Mouse (Mus musculus): ENCODE results near the gene Ssbp4. TPM values are rescaled to one million over a fixed set of nuclear protein-coding genes. Genes with fewer than 3 reads are reported as not detected.

Gene Ssbp4
- total and polyA plus RNA-seq, 2 experiments from 2014 or later = 57.3 to 107 TPM

GRCm38 (mm10) chr8:70654121-70654520 is 45.4 kb upstream of the Ssbp4 start:
- 73% methylated on average over 1 of the region's 1 CpGs for WGBS
- Histone ChIP-seq H3K27ac (ENCODE audit: low read depth) (no peak overlapping the region), H3K4me1 (ENCODE audit: control insufficient read depth, insufficient read depth) (peaks cover 27% of the 10 kb centered on the region), H3K9me3 (replicated peaks; ENCODE audit: control insufficient read depth, low read length) (no peaks in the 10 kb centered on the region), H3K4me3 (ENCODE audit: low read depth, low read length) (no peak overlapping the region), H3K36me3 (replicated peaks; ENCODE audit: control insufficient read depth, insufficient read depth, low read length) (peaks cover 67% of the 10 kb centered on the region), H3K9ac (replicated peaks; ENCODE audit: low read depth, low read length) (no peak overlapping the region), H3K27me3 (ENCODE audit: control insufficient read depth, insufficient read depth, low read length) (no peaks in the 10 kb centered on the region), H3K4me2 (ENCODE audit: low read depth, low read length) (no peak overlapping the region)
- no peak for ATAC-seq (ENCODE audit: insufficient read depth, low read depth)
- no peak for TF ChIP-seq CTCF (IDR thresholded peaks at IDR 0.05; ENCODE audit: low read depth)
- no peak for DNase-seq (ENCODE audit: low spot score)

GRCm38 (mm10) chr8:70653226-70653625 is 44.6 kb upstream of the Ssbp4 start:
- no peak overlapping the region for H3K4me2 ChIP-seq (ENCODE audit: low read depth, low read length)
- H3K27me3 ChIP-seq (ENCODE audit: control insufficient read depth, insufficient read depth, low read length) = no peaks in the 10 kb centered on the region
- peak; percentile 76 for TF ChIP-seq CTCF (IDR thresholded peaks at IDR 0.05; ENCODE audit: low read depth)
- TF ChIP-seq EP300 (IDR thresholded peaks at IDR 0.05; ENCODE audit: low read depth) = no peak
- no peak overlapping the region for H3K4me3 ChIP-seq (ENCODE audit: low read depth, low read length)
- ATAC-seq (ENCODE audit: insufficient read depth, low read depth) (no peak), DNase-seq (ENCODE audit: low spot score) (peak; percentile 12)
- H3K4me1 ChIP-seq (ENCODE audit: control insufficient read depth, insufficient read depth) = peaks cover 27% of the 10 kb centered on the region
- no peaks in the 10 kb centered on the region for H3K9me3 ChIP-seq (replicated peaks; ENCODE audit: control insufficient read depth, low read length)
- no peak overlapping the region for H3K27ac ChIP-seq (ENCODE audit: low read depth)
- 57% methylated on average over 2 of the region's 2 CpGs for WGBS
- no peak overlapping the region for H3K9ac ChIP-seq (replicated peaks; ENCODE audit: low read depth, low read length)
- H3K36me3 ChIP-seq (replicated peaks; ENCODE audit: control insufficient read depth, insufficient read depth, low read length) = peaks cover 67% of the 10 kb centered on the region

- H3K27me3 ChIP-seq (ENCODE audit: control insufficient read depth, insufficient read depth, low read length) = no peaks in the 10 kb centered on the region
- no peak overlapping the region for H3K9ac ChIP-seq (replicated peaks; ENCODE audit: low read depth, low read length)
- H3K4me2 ChIP-seq (ENCODE audit: low read depth, low read length) = no peak overlapping the region
- H3K9me3 ChIP-seq (replicated peaks; ENCODE audit: control insufficient read depth, low read length) = no peaks in the 10 kb centered on the region
- TF ChIP-seq CTCF (IDR thresholded peaks at IDR 0.05; ENCODE audit: low read depth) (no peak), EP300 (IDR thresholded peaks at IDR 0.05; ENCODE audit: low read depth) (no peak)
- peaks cover 46% of the 10 kb centered on the region for H3K4me1 ChIP-seq (ENCODE audit: control insufficient read depth, insufficient read depth)
- DNase-seq (ENCODE audit: low spot score) = no peak
- H3K27ac ChIP-seq (ENCODE audit: low read depth) = no peak overlapping the region
- ATAC-seq (ENCODE audit: insufficient read depth, low read depth) = no peak
- H3K36me3 ChIP-seq (replicated peaks; ENCODE audit: control insufficient read depth, insufficient read depth, low read length) = peaks cover 46% of the 10 kb centered on the region
- no peak overlapping the region for H3K4me3 ChIP-seq (ENCODE audit: low read depth, low read length)
- 89% methylated on average over 17 of the region's 17 CpGs for whole genome bisulfite sequencing
These were observed 41.7 kb upstream of the Ssbp4 start for GRCm38 (mm10) chr8:70650351-70650750.

GRCm38 (mm10) chr8:70649324-70649723 is 40.7 kb upstream of the Ssbp4 start:
- ATAC-seq (ENCODE audit: insufficient read depth, low read depth) (peak; percentile 91), DNase-seq (ENCODE audit: low spot score) (peak; percentile 97)
- Histone ChIP-seq H3K27me3 (ENCODE audit: control insufficient read depth, insufficient read depth, low read length) (no peaks in the 10 kb centered on the region), H3K9me3 (replicated peaks; ENCODE audit: control insufficient read depth, low read length) (no peaks in the 10 kb centered on the region), H3K36me3 (replicated peaks; ENCODE audit: control insufficient read depth, insufficient read depth, low read length) (peaks cover 36% of the 10 kb centered on the region), H3K4me1 (ENCODE audit: control insufficient read depth, insufficient read depth) (peaks cover 48% of the 10 kb centered on the region), H3K4me2 (ENCODE audit: low read depth, low read length) (no peak overlapping the region), H3K4me3 (ENCODE audit: low read depth, low read length) (no peak overlapping the region), H3K9ac (replicated peaks; ENCODE audit: low read depth, low read length) (no peak overlapping the region), H3K27ac (ENCODE audit: low read depth) (peak overlapping the region; percentile 85)
- WGBS = 7% methylated on average over 4 of the region's 4 CpGs
- TF ChIP-seq CTCF (IDR thresholded peaks at IDR 0.05; ENCODE audit: low read depth) = 0 out of 2 replicates have a peak, but pooled peaks have one; percentile 0
- TF ChIP-seq EP300 (IDR thresholded peaks at IDR 0.05; ENCODE audit: low read depth) = peak; percentile 93

GRCm38 (mm10) chr8:70648921-70649320 is 40.2 kb upstream of the Ssbp4 start:
- H3K4me2 ChIP-seq (ENCODE audit: low read depth, low read length) = no peak overlapping the region
- peak; percentile 22 for ATAC-seq (ENCODE audit: insufficient read depth, low read depth)
- H3K36me3 ChIP-seq (replicated peaks; ENCODE audit: control insufficient read depth, insufficient read depth, low read length) = peaks cover 33% of the 10 kb centered on the region
- peak overlapping the region; percentile 85 for H3K27ac ChIP-seq (ENCODE audit: low read depth)
- peaks cover 48% of the 10 kb centered on the region for H3K4me1 ChIP-seq (ENCODE audit: control insufficient read depth, insufficient read depth)
- H3K27me3 ChIP-seq (ENCODE audit: control insufficient read depth, insufficient read depth, low read length) = no peaks in the 10 kb centered on the region
- no peak overlapping the region for H3K9ac ChIP-seq (replicated peaks; ENCODE audit: low read depth, low read length)
- WGBS = 42% methylated on average over 3 of the region's 3 CpGs
- no peaks in the 10 kb centered on the region for H3K9me3 ChIP-seq (replicated peaks; ENCODE audit: control insufficient read depth, low read length)
- TF ChIP-seq EP300 (IDR thresholded peaks at IDR 0.05; ENCODE audit: low read depth) (no peak), CTCF (IDR thresholded peaks at IDR 0.05; ENCODE audit: low read depth) (no peak)
- no peak overlapping the region for H3K4me3 ChIP-seq (ENCODE audit: low read depth, low read length)
- no peak for DNase-seq (ENCODE audit: low spot score)

GRCm38 (mm10) chr8:70648164-70648442 is 39.4 kb upstream of the Ssbp4 start:
- Histone ChIP-seq H3K27ac (ENCODE audit: low read depth) (peak overlapping the region; percentile 85), H3K9ac (replicated peaks; ENCODE audit: low read depth, low read length) (peak overlapping the region; percentile 43; the same call in 1 of the 2 replicates), H3K4me3 (ENCODE audit: low read depth, low read length) (no peak overlapping the region), H3K9me3 (replicated peaks; ENCODE audit: control insufficient read depth, low read length) (no peaks in the 10 kb centered on the region), H3K4me2 (ENCODE audit: low read depth, low read length) (no peak overlapping the region), H3K27me3 (ENCODE audit: control insufficient read depth, insufficient read depth, low read length) (no peaks in the 10 kb centered on the region), H3K36me3 (replicated peaks; ENCODE audit: control insufficient read depth, insufficient read depth, low read length) (peaks cover 30% of the 10 kb centered on the region), H3K4me1 (ENCODE audit: control insufficient read depth, insufficient read depth) (peaks cover 48% of the 10 kb centered on the region)
- no peak for TF ChIP-seq CTCF (IDR thresholded peaks at IDR 0.05; ENCODE audit: low read depth)
- no peak for TF ChIP-seq EP300 (IDR thresholded peaks at IDR 0.05; ENCODE audit: low read depth)
- ATAC-seq (ENCODE audit: insufficient read depth, low read depth) (no peak), DNase-seq (ENCODE audit: low spot score) (no peak)
- 25% methylated on average over 1 of the region's 1 CpGs for WGBS
